Mouse (Mus musculus): ENCODE data around the gene Tnfrsf19.

Tnfrsf19 gene

DNA sequence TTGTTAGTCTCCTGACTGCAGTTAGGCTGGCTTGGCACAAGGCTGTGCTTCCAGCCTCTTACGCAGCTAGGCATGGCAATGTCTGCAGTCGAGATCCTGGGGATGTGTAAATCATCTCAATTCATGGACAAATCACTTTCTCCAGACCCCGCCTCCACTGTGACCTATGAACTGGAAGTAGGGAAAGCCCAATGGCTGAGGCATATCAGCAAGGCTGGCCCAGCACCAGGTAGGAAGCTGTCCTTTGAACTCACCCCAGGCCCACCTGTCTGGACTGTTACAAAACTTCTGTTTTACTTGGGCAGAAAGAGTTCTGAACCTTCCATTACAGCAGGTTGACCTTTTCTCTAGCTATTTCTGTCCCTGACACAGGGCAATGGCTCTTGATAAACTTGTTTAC lies 70.6 kb downstream of the Tnfrsf19 start:
- in situ Hi-C loops (cut with MboI; ENCODE audit: unreplicated experiment in 2 of 2) = no loop called here

DNA sequence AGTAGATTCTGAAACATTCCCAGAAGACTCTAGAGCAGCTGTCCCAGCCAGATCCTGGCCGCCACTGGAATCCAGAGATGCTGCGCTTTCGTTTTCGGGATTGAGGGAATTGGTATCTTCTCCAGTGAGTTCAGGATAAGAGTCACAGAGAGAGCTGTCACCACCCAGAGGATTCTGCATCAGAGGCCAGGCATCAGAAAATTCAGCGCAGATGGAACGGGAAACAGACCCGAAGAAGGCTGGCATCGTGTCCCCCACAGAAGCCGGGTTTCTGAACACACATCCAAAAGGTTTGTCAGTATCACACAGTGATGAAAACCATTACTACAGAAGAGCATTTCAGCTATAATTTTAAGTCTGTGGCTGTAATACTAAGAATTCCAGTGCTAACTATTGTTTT lies 75.3 kb downstream of the Tnfrsf19 start:
- in situ Hi-C loops (cut with MboI; ENCODE audit: unreplicated experiment in 2 of 2) = no loop called here

DNA sequence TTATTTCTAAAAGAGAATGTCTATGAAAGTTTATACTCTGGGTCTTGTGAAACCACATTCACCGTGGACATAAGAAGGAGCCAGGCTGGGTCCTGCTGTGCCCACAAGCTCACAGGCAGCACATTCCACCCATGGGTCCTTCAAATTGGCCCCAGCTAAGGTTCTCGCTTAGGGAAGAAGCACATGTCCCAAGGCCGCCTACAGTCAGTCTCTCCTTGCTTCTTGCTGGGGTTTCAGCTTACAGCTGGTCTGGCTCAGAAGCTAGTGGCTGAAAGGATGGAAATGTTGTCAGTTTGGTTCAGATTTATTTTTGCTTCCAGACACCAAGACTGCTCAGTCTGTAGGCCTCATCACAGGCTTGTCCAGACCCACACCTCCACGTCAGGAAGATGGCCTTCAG lies 80.2 kb downstream of the Tnfrsf19 start:
- in situ Hi-C loops (cut with MboI; ENCODE audit: unreplicated experiment in 2 of 2) = no loop called here

DNA sequence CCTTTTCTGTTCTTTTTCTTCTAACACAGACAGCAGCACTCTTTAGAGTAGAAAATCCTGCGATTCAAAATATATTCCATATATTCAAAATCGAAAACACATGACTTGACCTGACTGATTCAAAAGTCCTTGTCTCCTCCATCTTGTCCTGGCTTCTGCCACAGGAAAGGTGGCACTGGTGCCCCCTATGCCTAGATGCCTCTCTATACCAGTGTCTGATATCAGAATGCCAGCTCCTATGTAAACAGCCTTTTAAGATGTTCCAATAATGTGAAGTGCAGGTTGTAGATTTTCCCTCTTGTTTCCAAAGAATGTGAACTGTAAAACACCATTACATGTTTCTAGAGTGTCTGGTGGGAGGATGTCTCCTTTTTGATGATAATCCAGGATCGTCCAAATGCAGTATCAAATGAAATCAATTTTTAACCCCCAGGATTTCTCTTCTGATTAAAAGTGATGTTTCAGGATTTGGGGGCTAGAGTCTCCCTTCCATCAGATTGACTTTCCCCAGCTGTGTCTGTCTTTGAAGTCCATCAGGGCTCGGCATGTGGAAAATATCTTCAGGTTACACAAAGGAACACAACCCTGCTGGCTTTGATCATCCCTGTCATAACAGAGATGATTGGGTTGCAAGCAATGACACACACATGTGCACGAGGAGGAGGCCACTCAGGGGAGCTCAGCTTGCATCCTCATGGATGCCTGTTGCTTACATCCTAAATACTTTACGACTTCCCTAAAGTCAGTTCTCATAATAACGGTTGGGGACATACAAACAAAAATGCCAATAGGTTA lies 82.1 kb downstream of the Tnfrsf19 start:
- in situ Hi-C loops (cut with MboI; ENCODE audit: unreplicated experiment in 2 of 2) = no loop called here

DNA sequence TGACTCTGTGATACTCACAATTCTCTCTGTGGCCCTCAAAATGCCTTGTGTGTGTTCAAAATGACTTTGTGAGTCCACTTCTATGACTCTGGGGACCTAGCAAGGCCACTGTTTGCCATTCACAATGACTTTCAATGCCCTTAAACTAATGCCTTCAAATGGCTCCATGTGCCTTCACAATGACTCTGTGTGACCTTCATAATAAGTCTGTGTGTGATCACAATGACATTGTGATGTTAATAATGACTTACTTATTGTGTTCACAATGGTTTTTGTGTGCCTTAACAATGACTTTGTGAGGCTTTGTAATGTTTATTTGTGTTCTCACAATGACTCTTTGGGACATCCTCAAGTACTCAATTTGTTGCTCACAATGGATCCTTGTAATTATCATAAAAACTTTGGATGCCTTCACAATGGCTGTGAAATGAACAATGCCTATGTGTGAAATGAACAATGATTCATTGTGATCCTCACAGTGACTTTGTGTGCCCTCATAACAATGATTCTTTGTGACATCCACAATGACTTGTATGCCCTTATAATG lies 88.6 kb downstream of the Tnfrsf19 start:
- in situ Hi-C loops (cut with MboI; ENCODE audit: unreplicated experiment in 2 of 2) = no loop called here

DNA sequence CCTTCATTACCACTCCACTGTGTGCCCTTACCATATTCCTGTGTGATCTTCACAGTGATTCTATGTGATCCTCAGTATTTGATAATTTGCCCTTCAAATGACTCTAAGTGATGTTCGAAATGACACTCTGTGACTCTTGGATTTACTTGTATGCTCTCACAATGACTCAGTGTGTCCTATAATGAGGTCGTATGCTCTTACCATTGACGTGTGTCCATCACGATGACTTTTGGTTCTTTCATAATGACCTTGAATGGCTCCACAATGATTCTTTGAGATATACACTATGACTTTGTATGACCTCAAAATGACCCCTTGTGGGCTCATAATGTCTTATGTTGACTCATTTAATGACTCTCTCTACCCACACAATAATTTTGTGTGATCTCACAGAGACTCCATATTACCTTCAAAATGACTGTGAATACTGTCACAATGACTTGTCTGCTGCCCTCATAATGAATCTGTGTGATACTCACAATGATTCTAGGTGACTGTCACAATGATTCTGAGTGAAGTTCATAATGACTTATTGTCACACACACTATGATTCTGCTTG lies 108.7 kb downstream of the Tnfrsf19 start:
- in situ Hi-C loops (cut with MboI; ENCODE audit: unreplicated experiment in 2 of 2) = no loop called here

DNA sequence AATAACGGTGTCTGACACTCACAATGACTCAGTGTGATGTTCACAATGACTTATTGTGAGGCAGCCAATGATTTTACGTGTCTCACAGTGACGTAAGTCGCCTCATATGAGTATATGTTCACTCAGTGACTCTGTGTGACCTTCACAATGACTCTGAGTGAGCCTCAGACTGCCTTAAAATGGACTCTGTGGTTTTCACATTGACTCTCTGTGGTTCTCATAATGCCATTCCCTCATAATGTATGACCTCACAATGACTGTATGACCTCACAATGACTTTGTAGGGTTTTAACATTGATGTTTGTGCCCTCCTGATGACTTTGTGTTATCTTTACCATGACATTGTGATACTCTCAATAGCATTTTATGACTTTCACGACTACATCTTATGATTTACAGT lies 110.6 kb downstream of the Tnfrsf19 start:
- in situ Hi-C loops (cut with MboI; ENCODE audit: unreplicated experiment in 2 of 2) = no loop called here

DNA sequence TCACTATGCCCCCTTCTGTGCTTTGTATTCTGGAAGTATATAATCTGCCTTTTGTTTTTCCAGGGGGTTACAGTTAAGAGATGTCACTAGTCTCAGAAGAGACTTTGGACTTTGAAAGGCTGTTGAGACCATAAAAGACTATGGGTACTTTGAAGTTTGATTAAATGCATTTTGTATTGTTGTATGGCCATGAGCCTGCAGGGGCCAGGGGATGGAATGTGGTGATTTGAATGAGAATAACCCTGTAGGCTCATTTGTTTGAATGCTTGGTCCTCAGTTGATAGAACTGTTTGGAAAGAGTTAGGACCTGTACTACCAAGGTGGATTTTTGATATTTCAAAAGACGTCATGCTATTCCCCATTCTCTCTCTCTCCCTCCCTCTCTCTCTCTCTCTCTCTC lies 120.3 kb downstream of the Tnfrsf19 start:
- in situ Hi-C loops (cut with MboI; ENCODE audit: unreplicated experiment in 2 of 2) = no loop called here

DNA sequence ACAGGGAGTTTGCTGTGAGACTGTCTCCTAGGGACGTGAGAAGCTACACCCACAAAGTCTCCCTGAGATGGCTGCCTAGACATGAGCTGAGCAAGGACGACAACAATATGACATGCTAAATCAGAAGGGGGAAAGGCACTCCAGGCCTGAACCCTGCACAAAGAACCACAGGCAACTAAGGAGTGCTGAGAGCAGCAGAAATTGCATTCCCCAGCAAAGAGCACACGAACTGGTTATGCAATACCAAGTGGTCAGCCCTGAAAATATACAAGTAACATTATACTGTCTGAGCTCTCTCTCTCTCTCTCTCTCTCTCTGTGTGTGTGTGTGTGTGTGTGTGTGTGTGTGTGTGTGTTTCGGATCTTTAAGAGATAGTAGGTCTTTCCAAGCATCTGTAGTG lies 129.6 kb downstream of the Tnfrsf19 start:
- in situ Hi-C loops (cut with MboI; ENCODE audit: unreplicated experiment in 2 of 2) = no loop called here

Measured in v-Abl transformed pro-B cells (cell line).